ENCODE assay signal across 9 mouse cellular contexts in the genomic region with DNA sequence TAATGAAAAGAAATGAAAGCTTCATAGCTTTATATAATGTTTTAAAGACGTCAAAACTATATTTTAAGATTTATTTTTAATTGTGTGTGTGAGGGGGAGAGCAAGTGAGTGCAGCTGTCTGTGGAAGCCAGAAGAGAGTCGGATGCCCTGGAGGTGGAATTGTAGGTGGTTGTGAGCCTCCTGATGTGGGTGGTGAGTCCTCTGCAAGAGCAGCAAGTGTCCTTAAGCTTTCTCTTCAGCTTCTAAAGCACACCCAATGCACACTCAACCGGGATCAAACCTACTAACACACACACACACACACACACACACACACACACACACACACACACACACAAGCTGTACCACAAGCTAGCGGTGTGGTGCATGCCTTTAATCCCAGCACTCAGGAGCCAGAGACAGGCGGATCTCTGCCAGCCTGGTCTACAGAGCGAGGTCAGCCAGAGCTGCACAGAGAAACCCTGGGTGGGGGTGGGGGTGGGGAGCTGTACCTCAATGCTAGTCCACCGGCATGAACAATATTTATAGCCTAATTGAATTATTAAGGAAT.
DNase-seq lines count a peak whose midpoint lies in the region; ATAC-seq lines count a peak whose summit lies in the region.
"Had no signal": no experiment of that assay in that cellular context is flagged by ENCODE, and none has a peak within 500 bp of the region (broad histone marks: within the 10 kb centered on the region; RNA-seq: fewer than 3 reads in every experiment).

No protein-coding gene starts in this region.

- H3K9ac ChIP-seq in heart, embryonic 11.5 days (ENCODE audit: low read depth, low read length) = no peak overlapping the region
- H3K9ac ChIP-seq in neural tube, embryonic 11.5 days (ENCODE audit: low read length) = peak overlapping the region; percentile 32; the same call in 1 of the 2 replicates
- no peak overlapping the region for H3K9ac ChIP-seq in hindbrain, embryonic 15.5 days
- H3K9ac ChIP-seq in neural tube, embryonic 14.5 days (replicated peaks; ENCODE audit: low read depth, low read length) = no peak overlapping the region
- H3K9ac ChIP-seq: liver, embryonic 13.5 days had no signal

- H3K27me3 ChIP-seq in heart, embryonic 11.5 days (ENCODE audit: control insufficient read depth, insufficient read depth, low read length) = no peaks in the 10 kb centered on the region
- H3K27me3 ChIP-seq in neural tube, embryonic 11.5 days (ENCODE audit: control insufficient read depth, insufficient read depth, low read length) = no peaks in the 10 kb centered on the region
- no peaks in the 10 kb centered on the region for H3K27me3 ChIP-seq in hindbrain, embryonic 15.5 days
- no peaks in the 10 kb centered on the region for H3K27me3 ChIP-seq in neural tube, embryonic 14.5 days (ENCODE audit: control insufficient read depth, insufficient read depth, low read length)
- H3K27me3 ChIP-seq: liver, embryonic 13.5 days had no signal

- H3K4me2 ChIP-seq in heart, embryonic 11.5 days = no peak overlapping the region
- no peak overlapping the region for H3K4me2 ChIP-seq in neural tube, embryonic 11.5 days (ENCODE audit: low read depth)
- H3K4me2 ChIP-seq in hindbrain, embryonic 15.5 days = no peak overlapping the region
- no peak overlapping the region for H3K4me2 ChIP-seq in neural tube, embryonic 14.5 days (ENCODE audit: low read depth, low read length)
- H3K4me2 ChIP-seq: liver, embryonic 13.5 days had no signal

- no peak for DNase-seq in heart, adult 8-10 months (ENCODE audit: low spot score)
- no peak for DNase-seq in neural tube, embryonic 11.5 days (ENCODE audit: low spot score)
- DNase-seq in neural tube, embryonic 10.5 days (ENCODE audit: extremely low spot score, low spot score) = no peak
- DNase-seq in embryo, embryonic 10.5 days (ENCODE audit: low spot score) = no peak
- DNase-seq: liver, embryonic 13.5 days had no signal

- 60% methylated on average over 7 of the region's 7 CpGs for WGBS in heart, embryonic 11.5 days (ENCODE audit: insufficient replicate concordance)
- 40% methylated on average over 7 of the region's 7 CpGs for whole genome bisulfite sequencing in neural tube, embryonic 11.5 days
- 45% methylated on average over 7 of the region's 7 CpGs for WGBS in hindbrain, embryonic 15.5 days
- WGBS in neural tube, embryonic 14.5 days = 27% methylated on average over 7 of the region's 7 CpGs

- H3K36me3 ChIP-seq in heart, embryonic 11.5 days (ENCODE audit: control insufficient read depth, insufficient read depth, low read length) = peaks cover 8% of the 10 kb centered on the region; the same call in 1 of the 2 replicates
- no peaks in the 10 kb centered on the region for H3K36me3 ChIP-seq in neural tube, embryonic 11.5 days (ENCODE audit: control insufficient read depth, insufficient read depth, low read length)
- H3K36me3 ChIP-seq in hindbrain, embryonic 15.5 days = peaks cover 4% of the 10 kb centered on the region; the same call in 1 of the 2 replicates
- H3K36me3 ChIP-seq in neural tube, embryonic 14.5 days (ENCODE audit: control insufficient read depth, insufficient read depth, low read length) = no peaks in the 10 kb centered on the region

- H3K9me3 ChIP-seq in heart, embryonic 11.5 days (replicated peaks; ENCODE audit: control insufficient read depth, low read length) = no peaks in the 10 kb centered on the region
- H3K9me3 ChIP-seq in neural tube, embryonic 11.5 days (ENCODE audit: control insufficient read depth, low read length) = no peaks in the 10 kb centered on the region
- H3K9me3 ChIP-seq in hindbrain, embryonic 15.5 days = no peaks in the 10 kb centered on the region
- H3K9me3 ChIP-seq in neural tube, embryonic 14.5 days (ENCODE audit: control insufficient read depth, low read length) = no peaks in the 10 kb centered on the region
- H3K9me3 ChIP-seq: liver, embryonic 13.5 days had no signal

- H3K4me3 ChIP-seq in heart, embryonic 11.5 days (ENCODE audit: low read depth, low read length) = no peak overlapping the region
- H3K4me3 ChIP-seq in neural tube, embryonic 11.5 days (ENCODE audit: low read depth, low read length) = no peak overlapping the region
- no peak overlapping the region for H3K4me3 ChIP-seq in hindbrain, embryonic 15.5 days
- H3K4me3 ChIP-seq in neural tube, embryonic 14.5 days (ENCODE audit: low read depth, low read length) = no peak overlapping the region
- H3K4me3 ChIP-seq: liver, embryonic 13.5 days had no signal

- no peak for ATAC-seq in heart, embryonic 11.5 days (replicated peaks; ENCODE audit: insufficient number of reproducible peaks, low FRiP score, low TSS enrichment)
- ATAC-seq in neural tube, embryonic 11.5 days (ENCODE audit: insufficient read depth, low FRiP score, low TSS enrichment) = peak; percentile 35; the same call in 1 of the 2 replicates
- peak; percentile 52; the same call in 1 of the 2 replicates for ATAC-seq in hindbrain, embryonic 15.5 days (ENCODE audit: low FRiP score, low read depth)
- ATAC-seq in neural tube, embryonic 14.5 days (ENCODE audit: low read depth) = 0 out of 2 replicates have a peak, but pooled peaks have one; percentile 17
- no peak for ATAC-seq in erythroblast, adult 5-6 weeks (replicated peaks; ENCODE audit: low FRiP score, poor library complexity, severe bottlenecking)

- peaks cover 7% of the 10 kb centered on the region; the same call in 1 of the 2 replicates for H3K4me1 ChIP-seq in heart, embryonic 11.5 days (ENCODE audit: control insufficient read depth, insufficient read depth, low read length)
- H3K4me1 ChIP-seq in neural tube, embryonic 11.5 days (ENCODE audit: control insufficient read depth, insufficient read depth, low read length) = peaks cover 9% of the 10 kb centered on the region; the same call in 1 of the 2 replicates
- peaks cover 14% of the 10 kb centered on the region for H3K4me1 ChIP-seq in hindbrain, embryonic 15.5 days (replicated peaks)
- no peaks in the 10 kb centered on the region for H3K4me1 ChIP-seq in neural tube, embryonic 14.5 days (ENCODE audit: control insufficient read depth, insufficient read depth, low read length)

- H3K27ac ChIP-seq in heart, embryonic 11.5 days (ENCODE audit: low read depth, low read length) = peak overlapping the region; percentile 47
- H3K27ac ChIP-seq in neural tube, embryonic 11.5 days (ENCODE audit: low read depth, low read length) = peak overlapping the region; percentile 94
- H3K27ac ChIP-seq in hindbrain, embryonic 15.5 days (replicated peaks) = peak overlapping the region; percentile 78
- peak overlapping the region; percentile 49; the same call in 1 of the 2 replicates for H3K27ac ChIP-seq in neural tube, embryonic 14.5 days (ENCODE audit: low read depth, low read length)
- H3K27ac ChIP-seq: liver, embryonic 13.5 days had no signal

Comparison
In these comparisons a context has a peak if more than half of its experiments do, and no peak if none do; other contexts are left out.
1. ATAC-seq: peak in neural tube, embryonic 11.5 days (single experiment), hindbrain, embryonic 15.5 days (single experiment) and neural tube, embryonic 14.5 days (single experiment); none in heart, embryonic 11.5 days (single experiment) and erythroblast, adult 5-6 weeks (single experiment).
2. Peak in every context shown above with its lines, with median percentiles within 50 percentile points of each other: H3K27ac ChIP-seq.